Mouse (Mus musculus): ENCODE measurements around the gene Cyp2c40. TPM values are rescaled to one million over a fixed set of nuclear protein-coding genes. Genes with fewer than 3 reads are reported as not detected.

Cyp2c40 gene
- total RNA-seq (2023) = not detected

DNA sequence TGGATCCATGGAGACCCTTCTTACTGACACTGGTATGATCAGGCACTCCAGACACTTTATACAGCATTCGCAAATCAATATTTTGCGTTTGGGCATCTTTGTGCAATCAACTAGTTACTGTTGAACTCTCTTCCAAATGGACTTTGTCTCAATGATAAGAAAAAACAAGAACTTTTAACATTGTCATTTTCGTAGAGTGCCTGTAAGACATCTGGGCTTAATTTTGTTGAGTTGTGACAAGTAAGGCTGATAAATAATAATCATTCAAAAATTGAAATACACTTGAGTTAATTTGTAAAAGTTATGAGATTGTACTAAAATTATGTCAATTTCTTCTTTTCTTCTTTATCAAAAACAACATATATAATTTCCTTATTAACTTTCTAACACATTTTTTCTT is at the start of gene Cyp2c40:
TSS of gene Cyp2c40 (minus strand) at position 101 of the 400 bp plus-strand sequence.

DNA sequence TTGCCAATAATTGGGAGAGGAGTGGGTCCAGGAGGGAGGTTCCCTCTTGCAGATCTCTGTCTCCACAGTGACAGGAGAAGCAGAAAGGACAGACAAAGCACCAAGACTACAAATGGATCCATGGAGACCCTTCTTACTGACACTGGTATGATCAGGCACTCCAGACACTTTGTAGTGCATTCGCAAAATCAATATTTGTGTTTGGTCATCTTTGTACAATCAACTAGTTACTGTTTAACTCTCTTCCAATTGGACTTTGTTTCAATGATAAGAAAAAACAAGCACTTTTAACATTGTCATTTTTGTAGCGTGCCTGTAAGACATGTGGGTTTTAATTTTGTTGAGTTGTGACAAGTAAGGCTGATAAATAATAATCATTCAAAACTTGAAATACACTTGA is 71.7 kb downstream of the Cyp2c40 start, which contains the start of gene Cyp2c68:
TSS of gene Cyp2c68 (minus strand) at position 135 of the 400 bp plus-strand sequence.

Other genes with a start within 250 kb of the Cyp2c40 start
- gene Cyp2c67, start 163.8 kb downstream of the Cyp2c40 start, total RNA-seq (2023) = not detected
- not detected for gene Cyp2c68, start 71.8 kb downstream of the Cyp2c40 start, total RNA-seq (2023)
- gene Cyp2c69, start 74.0 kb upstream of the Cyp2c40 start, total RNA-seq (2023) = not detected
- not detected for gene Cyp2c37, start 179.6 kb upstream of the Cyp2c40 start, total RNA-seq (2023)